Mouse (Mus musculus): ENCODE results near the gene Zc3h7b.

GRCm38 (mm10) chr15:81700601-81701000, 44.3 kb upstream of the Zc3h7b start:
- no peak for TF ChIP-seq CTCF (IDR thresholded peaks at IDR 0.05; ENCODE audit: low read depth)
- TF ChIP-seq EP300 (IDR thresholded peaks at IDR 0.05; ENCODE audit: low read depth), result no peak
